Mouse (Mus musculus) naive thymus-derived CD4-positive, alpha-beta T cell, adult 5 months (primary cell): ENCODE measurements around the gene Pcsk7. TPM values are rescaled to one million over a fixed set of nuclear protein-coding genes. Genes with fewer than 3 reads are reported as not detected.

ENCODE experiments used
- polyA plus RNA-seq: library from polyadenylated mRNA; unstranded; fragments of 100-300 nt; shearing (Covaris generic); gene quantifications from one replicate; pipeline ENCODE4 v1.2.1, GENCODE M21; 2017

Pcsk7 gene
- polyA plus RNA-seq = 64.8 TPM

DNA sequence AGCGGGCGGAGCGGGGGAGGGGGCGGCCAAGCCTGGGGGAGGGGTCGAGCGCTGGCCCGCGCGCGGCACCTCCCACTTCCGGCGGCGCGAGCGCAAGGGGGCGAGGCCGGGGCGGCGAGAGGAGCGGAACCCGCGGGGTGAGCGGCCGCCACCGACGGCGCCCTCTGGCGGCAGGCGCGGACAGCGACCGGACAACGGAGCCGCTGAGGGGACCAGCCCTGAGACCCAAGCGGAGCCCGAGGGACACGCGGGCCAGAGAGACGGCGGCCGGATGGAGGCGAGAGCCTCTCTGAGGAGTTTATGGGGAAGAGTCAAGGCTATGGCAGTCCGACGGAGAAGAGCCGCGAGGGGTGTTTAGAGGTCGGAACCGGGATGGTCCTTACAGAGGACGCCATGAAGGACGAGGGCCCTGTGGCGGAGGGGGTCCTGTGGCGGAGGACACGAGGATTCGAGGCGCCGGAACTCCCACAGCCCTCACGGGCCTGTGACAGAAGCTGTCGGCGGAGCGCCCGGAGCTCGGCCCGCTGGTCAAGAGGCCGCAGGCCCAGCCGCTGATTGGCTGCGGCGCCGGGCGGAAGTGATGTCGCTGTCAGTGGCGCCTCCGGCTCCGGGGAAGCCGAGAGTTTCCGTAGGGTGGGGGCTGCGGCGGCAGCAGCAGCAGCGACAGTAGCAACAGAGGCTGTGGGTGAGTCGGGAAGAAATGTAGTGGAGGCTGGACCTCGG lies at the start of gene Pcsk7, which contains the start of gene Rnf214:
Pcsk7 (plus strand) TSS at position 143 of the 723 bp plus-strand sequence.
Rnf214 (minus strand) TSS at position 557 of the 723 bp plus-strand sequence.

DNA sequence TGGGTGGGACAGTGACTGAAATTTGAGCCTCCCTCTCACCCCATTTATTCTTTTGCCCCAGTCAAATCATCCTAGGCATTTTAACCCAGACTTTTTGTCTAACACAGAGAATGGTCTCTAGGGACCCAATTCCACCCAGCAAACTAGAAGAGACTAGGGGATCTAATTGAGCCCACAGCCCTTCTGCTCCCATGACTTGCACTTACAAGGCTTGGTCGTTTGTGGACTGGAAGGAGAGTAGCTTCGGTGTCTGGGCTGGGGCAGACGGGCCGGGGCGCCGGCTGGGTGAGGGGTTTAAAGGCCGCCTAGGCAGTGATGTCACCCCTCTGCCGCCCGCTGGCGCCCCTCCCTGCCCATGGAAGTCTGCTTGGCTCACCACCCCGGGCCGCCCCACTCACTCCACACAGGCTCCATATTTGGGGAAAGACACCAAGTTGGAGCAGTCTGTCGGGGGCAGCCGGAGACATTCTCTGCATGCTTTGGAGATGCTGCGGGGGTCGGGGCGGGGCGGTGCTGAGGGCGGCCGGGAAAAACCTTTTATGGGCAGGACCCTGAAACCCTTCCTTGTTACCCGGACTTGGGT lies 29.4 kb downstream of the Pcsk7 start, which contains the start of gene Tagln:
Tagln (minus strand) TSS at position 431 of the 583 bp plus-strand sequence.

DNA sequence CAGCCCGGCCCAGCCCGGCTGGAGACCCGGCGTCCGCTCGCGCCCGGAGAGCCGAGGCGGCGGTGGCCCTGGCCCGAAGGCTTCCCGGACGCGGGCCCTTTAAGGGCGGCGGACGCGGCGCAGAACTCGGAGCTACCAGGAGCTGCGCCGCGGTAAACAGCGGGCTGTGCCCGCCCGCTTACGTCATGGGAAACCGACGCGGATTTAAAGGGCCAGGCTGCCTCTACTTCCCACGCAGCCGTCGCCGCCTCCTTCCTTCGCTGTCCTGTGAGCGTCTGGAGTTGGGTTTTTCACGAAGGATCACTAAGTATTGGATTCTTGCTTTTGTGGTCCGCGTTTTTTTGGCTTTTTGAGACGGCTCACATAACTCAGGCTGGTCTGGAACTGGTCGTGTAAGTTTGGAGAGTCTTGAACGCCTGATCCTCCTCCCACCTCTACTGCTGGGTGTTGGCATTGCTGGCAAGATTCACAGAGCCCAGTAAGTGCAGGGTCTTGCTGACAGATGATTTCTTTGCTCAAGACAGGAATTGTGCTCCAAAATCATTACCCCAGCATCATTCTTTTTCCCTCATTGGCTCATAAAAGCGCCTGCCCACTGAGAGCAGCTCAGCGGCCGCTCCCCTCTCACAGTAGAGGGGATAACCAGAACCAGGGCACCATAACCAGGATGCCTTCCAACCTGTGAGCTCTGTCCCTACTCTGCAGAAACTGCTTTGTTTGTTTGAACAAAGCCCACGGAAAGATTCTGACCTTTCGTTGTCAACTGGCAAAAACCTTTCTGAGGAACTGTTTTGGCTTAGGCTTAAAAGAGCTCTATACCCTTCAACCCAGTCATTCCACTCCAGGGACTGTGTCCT lies 49.0 kb downstream of the Pcsk7 start, which contains the start of gene Sidt2:
Sidt2 (minus strand) TSS at position 152 of the 857 bp plus-strand sequence.

Other genes with a start within 250 kb of the Pcsk7 start
- 21.8 TPM for gene Cep164, start 77.8 kb upstream of the Pcsk7 start, polyA plus RNA-seq
- gene Bace1, start 67.9 kb upstream of the Pcsk7 start, polyA plus RNA-seq = 2.8 TPM
- 33.3 TPM for gene Rnf214, start 414 bp downstream of the Pcsk7 start, polyA plus RNA-seq
- gene Tagln, start 29.6 kb downstream of the Pcsk7 start, polyA plus RNA-seq = 2.6 TPM
- gene Sidt2, start 48.8 kb downstream of the Pcsk7 start, polyA plus RNA-seq = 473 TPM
- gene Pafah1b2, start 106.2 kb downstream of the Pcsk7 start, polyA plus RNA-seq = 87.2 TPM
- gene Sik3, start 106.3 kb downstream of the Pcsk7 start, polyA plus RNA-seq = 60.0 TPM